Mouse (Mus musculus): ENCODE measurements around the gene Zfp94. TPM values are rescaled to one million over a fixed set of nuclear protein-coding genes. Genes with fewer than 3 reads are reported as not detected.

Gene Zfp94
- polyA plus RNA-seq, 1 experiment from 2014 or later: 13.7 TPM

GRCm38 (mm10) chr7:24254633-24255474 is 61.6 kb downstream of the Zfp94 start, which contains the start of gene Zfp108:
Gene Zfp108 (plus strand): TSS chr7:24254794.
- 19% methylated on average over 21 of the region's 21 CpGs for WGBS
- H3K27ac ChIP-seq (replicated peaks): peak within 1 kb of the TSS; percentile 80

GRCm38 (mm10) chr7:24253779-24254615 is 62.5 kb downstream of the Zfp94 start:
- 59% methylated on average over 9 of the region's 9 CpGs for WGBS
- Histone ChIP-seq H3K36me3 (no peaks in the 10 kb centered on the region), H3K9me3 (replicated peaks) (no peaks in the 10 kb centered on the region), H3K4me3 (peak overlapping the region; percentile 63), H3K27ac (replicated peaks) (peak overlapping the region; percentile 80), H3K27me3 (ENCODE audit: low read depth, poor library complexity, severe bottlenecking) (no peaks in the 10 kb centered on the region), H3K4me1 (peaks cover 9% of the 10 kb centered on the region)
- no peak for DNase-seq (ENCODE audit: low spot score)

More at GRCm38 (mm10) chr7:24254633-24255474, 61.6 kb downstream of the Zfp94 start, which contains the start of gene Zfp108:
- peak; percentile 75 for DNase-seq (ENCODE audit: low spot score)
- no peaks in the 10 kb centered on the region for H3K27me3 ChIP-seq (ENCODE audit: low read depth, poor library complexity, severe bottlenecking)
- peaks cover 3% of the 10 kb centered on the region; the same call in 1 of the 2 replicates for H3K36me3 ChIP-seq
- no peaks in the 10 kb centered on the region for H3K9me3 ChIP-seq (replicated peaks)
- peaks cover 9% of the 10 kb centered on the region for H3K4me1 ChIP-seq
- H3K4me3 ChIP-seq: peak within 1 kb of the TSS; percentile 63

Small RNAs within 50 kb of the gene (microRNA-seq; reads per million reads assigned to microRNA genes)
- gene Gm27592: not detected

Other genes with a start within 250 kb of the Zfp94 start
- 28.4 and 31.7 TPM in 2 replicates for gene Zfp180, start 234.7 kb downstream of the Zfp94 start, polyA plus RNA-seq (2016; fragmentation: Nextera tagmentation; extraction: Ambion mirVana)
- gene Zfp112, start 204.4 kb downstream of the Zfp94 start, polyA plus RNA-seq (2016; fragmentation: Nextera tagmentation; extraction: Ambion mirVana): 3.9 and 6.1 TPM in 2 replicates
- 14.0 and 14.9 TPM in 2 replicates for gene Zfp235, start 182.5 kb downstream of the Zfp94 start, polyA plus RNA-seq (2016; fragmentation: Nextera tagmentation; extraction: Ambion mirVana)
- 5.2 and 5.4 TPM in 2 replicates for gene Zfp114, start 141.6 kb downstream of the Zfp94 start, polyA plus RNA-seq (2016; fragmentation: Nextera tagmentation; extraction: Ambion mirVana)
- 10.7 and 10.9 TPM in 2 replicates for gene Zfp111, start 105.2 kb downstream of the Zfp94 start, polyA plus RNA-seq (2016; fragmentation: Nextera tagmentation; extraction: Ambion mirVana)
- gene Zfp109, start 79.1 kb downstream of the Zfp94 start, polyA plus RNA-seq (2016; fragmentation: Nextera tagmentation; extraction: Ambion mirVana): 5.1 and 5.7 TPM in 2 replicates
- gene Zfp108, start 61.9 kb downstream of the Zfp94 start, polyA plus RNA-seq (2016; fragmentation: Nextera tagmentation; extraction: Ambion mirVana): 2.1 and 2.7 TPM in 2 replicates
- gene Zfp93, start 46.2 kb downstream of the Zfp94 start, polyA plus RNA-seq (2016; fragmentation: Nextera tagmentation; extraction: Ambion mirVana): 6.2 and 7.4 TPM in 2 replicates
- 36.7 and 41.4 TPM in 2 replicates for gene Zfp61, start 15.4 kb downstream of the Zfp94 start, polyA plus RNA-seq (2016; fragmentation: Nextera tagmentation; extraction: Ambion mirVana)
- gene Tescl, start 17.3 kb upstream of the Zfp94 start, polyA plus RNA-seq (2016; fragmentation: Nextera tagmentation; extraction: Ambion mirVana): 0.14 and 0.26 TPM in 2 replicates
- not detected in 2 replicates for gene Lypd5, start 32.5 kb upstream of the Zfp94 start, polyA plus RNA-seq (2016; fragmentation: Nextera tagmentation; extraction: Ambion mirVana)
- 3.3 and 4.0 TPM in 2 replicates for gene Kcnn4, start 53.6 kb upstream of the Zfp94 start, polyA plus RNA-seq (2016; fragmentation: Nextera tagmentation; extraction: Ambion mirVana)
- 29.0 and 34.1 TPM in 2 replicates for gene Smg9, start 83.0 kb upstream of the Zfp94 start, polyA plus RNA-seq (2016; fragmentation: Nextera tagmentation; extraction: Ambion mirVana)
- not detected in 2 replicates for gene Irgc1, start 135.6 kb upstream of the Zfp94 start, polyA plus RNA-seq (2016; fragmentation: Nextera tagmentation; extraction: Ambion mirVana)
- 0.68 and 1.0 TPM in 2 replicates for gene Plaur, start 145.8 kb upstream of the Zfp94 start, polyA plus RNA-seq (2016; fragmentation: Nextera tagmentation; extraction: Ambion mirVana)
- gene Cadm4, start 165.4 kb upstream of the Zfp94 start, polyA plus RNA-seq (2016; fragmentation: Nextera tagmentation; extraction: Ambion mirVana): 10.0 and 18.3 TPM in 2 replicates
- 116 and 127 TPM in 2 replicates for gene Zfp428, start 190.3 kb upstream of the Zfp94 start, polyA plus RNA-seq (2016; fragmentation: Nextera tagmentation; extraction: Ambion mirVana)
- 0.64 and 0.99 TPM in 2 replicates for gene AC161166.1, start 195.8 kb upstream of the Zfp94 start, polyA plus RNA-seq (2016; fragmentation: Nextera tagmentation; extraction: Ambion mirVana)
- 8.4 and 12.5 TPM in 2 replicates for gene Irgq, start 214.0 kb upstream of the Zfp94 start, polyA plus RNA-seq (2016; fragmentation: Nextera tagmentation; extraction: Ambion mirVana)
- gene Pinlyp, start 229.5 kb upstream of the Zfp94 start, polyA plus RNA-seq (2016; fragmentation: Nextera tagmentation; extraction: Ambion mirVana): 0.14 TPM in 1 of 2 replicates, not detected in the other
- 149 and 160 TPM in 2 replicates for gene Xrcc1, start 229.6 kb upstream of the Zfp94 start, polyA plus RNA-seq (2016; fragmentation: Nextera tagmentation; extraction: Ambion mirVana)

Data from midbrain, embryonic 10.5 days (tissue).